Comparison of ENCODE assay signal across 32 mouse cellular contexts in genomic region chr11:94257987-94258386, GRCm38 (mm10). TPM values are rescaled to one million over a fixed set of nuclear protein-coding genes. Genes with fewer than 3 reads are reported as not detected.
DNase-seq lines count a peak whose midpoint lies in the region; ATAC-seq and TF ChIP-seq lines count a peak whose summit lies in the region.
"Had no signal": no experiment of that assay in that cellular context is flagged by ENCODE, and none has a peak within 500 bp of the region (broad histone marks: within the 10 kb centered on the region; RNA-seq: fewer than 3 reads in every experiment).

No protein-coding gene starts in this region.

- no peak overlapping the region for H3K27ac ChIP-seq in heart, embryonic 16.5 days (ENCODE audit: low read length)
- no peak overlapping the region for H3K27ac ChIP-seq in kidney, adult 2 months (ENCODE audit: insufficient read depth, low read depth, low read length)
- H3K27ac ChIP-seq: embryonic facial prominence, embryonic 12.5 days; hindbrain, embryonic 15.5 days; intestine, embryonic 15.5 days; liver, embryonic 13.5 days; midbrain, embryonic 12.5 days; stomach, postnatal 0 days had no signal

- no peak overlapping the region for H3K9ac ChIP-seq in heart, embryonic 16.5 days (ENCODE audit: low read length)
- H3K9ac ChIP-seq: embryonic facial prominence, embryonic 12.5 days; hindbrain, embryonic 15.5 days; intestine, embryonic 15.5 days; liver, embryonic 13.5 days; lung, embryonic 14.5 days; midbrain, embryonic 12.5 days had no signal

- intact Hi-C loops in heart, postnatal 25 days (cut with DNase I) = no loop called here

- 52% methylated on average over 14 of the region's 14 CpGs for WGBS in heart, embryonic 16.5 days
- WGBS in kidney, adult 2 months = 37% methylated on average over 14 of the region's 14 CpGs

- no peaks in the 10 kb centered on the region for H3K4me1 ChIP-seq in heart, embryonic 16.5 days (ENCODE audit: control insufficient read depth, insufficient read depth, low read length)
- H3K4me1 ChIP-seq in kidney, adult 2 months (ENCODE audit: control insufficient read depth, insufficient read depth, low read length) = no peaks in the 10 kb centered on the region
- H3K4me1 ChIP-seq: intestine, embryonic 15.5 days; midbrain, embryonic 12.5 days had no signal

- no peak for TF ChIP-seq POLR2A in kidney, adult 2 months (IDR thresholded peaks at IDR 0.05; ENCODE audit: low read depth, low read length)

- H3K36me3 ChIP-seq in heart, embryonic 16.5 days (ENCODE audit: control insufficient read depth, insufficient read depth) = no peaks in the 10 kb centered on the region
- H3K36me3 ChIP-seq in kidney, adult 2 months (ENCODE audit: control insufficient read depth, insufficient read depth, low read length) = no peaks in the 10 kb centered on the region
- H3K36me3 ChIP-seq: embryonic facial prominence, embryonic 12.5 days; G1E; hindbrain, embryonic 15.5 days; intestine, embryonic 15.5 days; liver, embryonic 13.5 days; midbrain, embryonic 12.5 days had no signal

- ATAC-seq in heart, embryonic 16.5 days (replicated peaks; ENCODE audit: extremely low read depth, insufficient read depth, low FRiP score) = no peak
- ATAC-seq: intestine, embryonic 15.5 days; Patski had no signal

- no peaks in the 10 kb centered on the region for H3K27me3 ChIP-seq in heart, embryonic 16.5 days (ENCODE audit: control insufficient read depth, insufficient read depth, low read length)
- no peaks in the 10 kb centered on the region for H3K27me3 ChIP-seq in kidney, adult 2 months (replicated peaks; ENCODE audit: control insufficient read depth, insufficient read depth, low read length)
- H3K27me3 ChIP-seq: CH12.LX; embryonic facial prominence, embryonic 12.5 days; hindbrain, embryonic 15.5 days; intestine, embryonic 15.5 days; midbrain, embryonic 12.5 days; Patski had no signal

- H3K9me3 ChIP-seq in heart, embryonic 16.5 days (replicated peaks; ENCODE audit: control insufficient read depth, low read length) = no peaks in the 10 kb centered on the region
- H3K9me3 ChIP-seq: embryonic facial prominence, embryonic 12.5 days; G1E; hindbrain, embryonic 15.5 days; intestine, embryonic 15.5 days; midbrain, embryonic 12.5 days had no signal

- no peak for TF ChIP-seq CTCF in kidney, adult 2 months (conservative IDR thresholded peaks at IDR 0.05; ENCODE audit: insufficient read depth, insufficient read length, low read depth, low read length)

- H3K4me2 ChIP-seq in heart, embryonic 16.5 days (ENCODE audit: low read depth, low read length) = peak overlapping the region; percentile 23; the same call in 1 of the 2 replicates
- H3K4me2 ChIP-seq: embryonic facial prominence, embryonic 12.5 days; heart, embryonic 11.5 days; hindbrain, embryonic 15.5 days; intestine, embryonic 15.5 days; liver, embryonic 13.5 days; lung, embryonic 14.5 days; midbrain, embryonic 12.5 days had no signal

- no peak overlapping the region for H3K4me3 ChIP-seq in heart, embryonic 16.5 days (ENCODE audit: low read length)
- H3K4me3 ChIP-seq in kidney, adult 2 months (ENCODE audit: insufficient read depth, low read depth, low read length) = no peak overlapping the region
- H3K4me3 ChIP-seq: embryonic facial prominence, embryonic 12.5 days; hindbrain, embryonic 15.5 days; intestine, embryonic 15.5 days; liver, embryonic 13.5 days; midbrain, embryonic 12.5 days had no signal

- no peak for DNase-seq in heart, postnatal 25 days (ENCODE audit: low spot score)
- DNase-seq in kidney, adult 2 months = peak; percentile 44
- no peak for DNase-seq in kidney, adult 8-10 months
- peak; percentile 35 for DNase-seq in lung, postnatal 10 days
- no peak for DNase-seq in lung, postnatal 14 days
- peak; percentile 22 to 40 for DNase-seq in lung, postnatal 4 days
- DNase-seq: adrenal gland, postnatal 36 days; B cell, adult 2 months; cerebellum, adult 11 months; cerebellum, postnatal 14 days; heart, postnatal 36 days; kidney, postnatal 4 days; liver, embryonic 13.5 days; lung, embryonic 14.5 days; right cerebral cortex, postnatal 14 days; thymus, adult 2 months had no signal

RNA-seq across cellular contexts. Expression of gene Wfikkn2, which starts 12.2 kb away (rescaled TPM):
- polyA plus RNA-seq in heart, embryonic 16.5 days (2015; fragmentation: Nextera tagmentation; extraction: Ambion mirVana) = 3.1 and 3.7 TPM in 2 replicates
- 1 to 10 TPM; 2.3 to 3.1 TPM for total RNA-seq in heart, postnatal 25 days (2021)
- 0.33 and 0.38 TPM in 2 replicates for polyA plus RNA-seq in kidney, adult 2 months (2012; rRNA removed)
- total RNA-seq: megakaryocyte, adult 5-6 weeks had no signal

RNA-seq across cellular contexts. Expression of gene Gm21885, which starts 23.7 kb away (rescaled TPM):
- polyA plus RNA-seq in heart, embryonic 16.5 days (2015; fragmentation: Nextera tagmentation; extraction: Ambion mirVana) = not detected in 2 replicates
- not detected for total RNA-seq in heart, postnatal 25 days (2021)
- not detected in 2 replicates for polyA plus RNA-seq in kidney, adult 2 months (2012; rRNA removed)
- total RNA-seq: adrenal gland, adult 18-20 months; adrenal gland, postnatal 36 days; G1E; gastrocnemius, adult 18-20 months; gastrocnemius, postnatal 4 days; left cerebral cortex, postnatal 25 days; megakaryocyte, adult 5-6 weeks had no signal
- polyA plus RNA-seq: embryonic facial prominence, embryonic 12.5 days; G1E; heart, embryonic 11.5 days; liver, embryonic 13.5 days; neural tube, embryonic 11.5 days; Patski; stomach, postnatal 0 days; thymus, adult 2 months had no signal

RNA-seq across cellular contexts. Expression of gene Tob1, which starts 46.7 kb away (rescaled TPM):
- polyA plus RNA-seq in heart, embryonic 16.5 days (2015; fragmentation: Nextera tagmentation; extraction: Ambion mirVana) = 35.7 and 41.2 TPM in 2 replicates
- total RNA-seq in heart, postnatal 25 days (2021) = 10 to 100 TPM; 57.2 to 60.6 TPM
- polyA plus RNA-seq in kidney, adult 2 months (2012; rRNA removed) = 45.0 and 54.8 TPM in 2 replicates

Comparison
In these comparisons a context has a peak if more than half of its experiments do, and no peak if none do; other contexts are left out.
1. DNase-seq: peak in kidney, adult 2 months (single experiment), lung, postnatal 10 days (single experiment) and lung, postnatal 4 days (2 of 2); none in heart, postnatal 25 days (single experiment), kidney, adult 8-10 months (0 of 2) and lung, postnatal 14 days (single experiment).